Mouse (Mus musculus): ENCODE measurements around the gene Rasl11b. TPM values are rescaled to one million over a fixed set of nuclear protein-coding genes. Genes with fewer than 3 reads are reported as not detected.

Rasl11b gene
- polyA plus RNA-seq, 1 experiment from 2014 or later = 118 TPM

GRCm38 (mm10) chr5:74190161-74190491 lies 5.0 kb upstream of the Rasl11b start:
- no peaks in the 10 kb centered on the region for H3K9me3 ChIP-seq (ENCODE audit: control insufficient read depth, low read length)
- no peaks in the 10 kb centered on the region for H3K36me3 ChIP-seq (ENCODE audit: control insufficient read depth, insufficient read depth, low read length)
- H3K27ac ChIP-seq (replicated peaks; ENCODE audit: low read depth, low read length) = no peak overlapping the region
- H3K4me3 ChIP-seq (ENCODE audit: low read depth, low read length) = no peak overlapping the region
- DNase-seq (ENCODE audit: low spot score) (no peak), ATAC-seq (ENCODE audit: insufficient number of reproducible peaks, low FRiP score, low TSS enrichment, low read depth) (no peak)
- no peak overlapping the region for H3K9ac ChIP-seq (ENCODE audit: low read length)
- H3K4me2 ChIP-seq (ENCODE audit: low read depth, severe bottlenecking) = no peak overlapping the region
- H3K27me3 ChIP-seq (ENCODE audit: control insufficient read depth, insufficient read depth, low read length) = no peaks in the 10 kb centered on the region
- peaks cover 22% of the 10 kb centered on the region for H3K4me1 ChIP-seq (ENCODE audit: control insufficient read depth, insufficient read depth, low read length)
- 55% methylated on average over 9 of the region's 9 CpGs for WGBS

- no peak for DNase-seq (ENCODE audit: low spot score)
- H3K4me3 ChIP-seq (ENCODE audit: low read depth, low read length) = no peak overlapping the region
- ATAC-seq (ENCODE audit: insufficient number of reproducible peaks, low FRiP score, low TSS enrichment, low read depth) = no peak
- no peak overlapping the region for H3K9ac ChIP-seq (ENCODE audit: low read length)
- no peaks in the 10 kb centered on the region for H3K36me3 ChIP-seq (ENCODE audit: control insufficient read depth, insufficient read depth, low read length)
- H3K4me2 ChIP-seq (ENCODE audit: low read depth, severe bottlenecking) = no peak overlapping the region
- no peak overlapping the region for H3K27ac ChIP-seq (replicated peaks; ENCODE audit: low read depth, low read length)
- no peaks in the 10 kb centered on the region for H3K27me3 ChIP-seq (ENCODE audit: control insufficient read depth, insufficient read depth, low read length)
- WGBS = 91% methylated on average over 5 of the region's 5 CpGs
- H3K4me1 ChIP-seq (ENCODE audit: control insufficient read depth, insufficient read depth, low read length) = peaks cover 22% of the 10 kb centered on the region
- H3K9me3 ChIP-seq (ENCODE audit: control insufficient read depth, low read length) = no peaks in the 10 kb centered on the region
Observed at GRCm38 (mm10) chr5:74190911-74191310, 4.2 kb upstream of the Rasl11b start.

- ATAC-seq (ENCODE audit: insufficient number of reproducible peaks, low FRiP score, low TSS enrichment, low read depth) (no peak), DNase-seq (ENCODE audit: low spot score) (no peak)
- WGBS = 34% methylated on average over 2 of the region's 2 CpGs
- Histone ChIP-seq H3K4me3 (ENCODE audit: low read depth, low read length) (no peak overlapping the region), H3K4me1 (ENCODE audit: control insufficient read depth, insufficient read depth, low read length) (peaks cover 33% of the 10 kb centered on the region), H3K9ac (ENCODE audit: low read length) (no peak overlapping the region), H3K9me3 (ENCODE audit: control insufficient read depth, low read length) (no peaks in the 10 kb centered on the region), H3K27me3 (ENCODE audit: control insufficient read depth, insufficient read depth, low read length) (no peaks in the 10 kb centered on the region), H3K36me3 (ENCODE audit: control insufficient read depth, insufficient read depth, low read length) (peaks cover 6% of the 10 kb centered on the region), H3K4me2 (ENCODE audit: low read depth, severe bottlenecking) (no peak overlapping the region), H3K27ac (replicated peaks; ENCODE audit: low read depth, low read length) (0 out of 2 replicates have a peak overlapping the region, but pooled peaks have one; percentile 21)
Observed at GRCm38 (mm10) chr5:74193008-74193407, 2.1 kb upstream of the Rasl11b start.

GRCm38 (mm10) chr5:74193626-74194025 lies 1.5 kb upstream of the Rasl11b start:
- Histone ChIP-seq H3K9me3 (ENCODE audit: control insufficient read depth, low read length) (no peaks in the 10 kb centered on the region), H3K4me1 (ENCODE audit: control insufficient read depth, insufficient read depth, low read length) (peaks cover 39% of the 10 kb centered on the region), H3K27me3 (ENCODE audit: control insufficient read depth, insufficient read depth, low read length) (no peaks in the 10 kb centered on the region), H3K4me3 (ENCODE audit: low read depth, low read length) (no peak overlapping the region), H3K27ac (replicated peaks; ENCODE audit: low read depth, low read length) (peak overlapping the region; percentile 60), H3K4me2 (ENCODE audit: low read depth, severe bottlenecking) (peak overlapping the region; percentile 92), H3K36me3 (ENCODE audit: control insufficient read depth, insufficient read depth, low read length) (peaks cover 12% of the 10 kb centered on the region), H3K9ac (ENCODE audit: low read length) (no peak overlapping the region)
- DNase-seq (ENCODE audit: low spot score) = peak; percentile 50
- no peak for ATAC-seq (ENCODE audit: insufficient number of reproducible peaks, low FRiP score, low TSS enrichment, low read depth)
- 18% methylated on average over 7 of the region's 7 CpGs for WGBS

GRCm38 (mm10) chr5:74194027-74194840 lies 852 bp upstream of the Rasl11b start:
- no peaks in the 10 kb centered on the region for H3K27me3 ChIP-seq (ENCODE audit: control insufficient read depth, insufficient read depth, low read length)
- H3K4me1 ChIP-seq (ENCODE audit: control insufficient read depth, insufficient read depth, low read length) = peaks cover 42% of the 10 kb centered on the region
- H3K9me3 ChIP-seq (ENCODE audit: control insufficient read depth, low read length) = no peaks in the 10 kb centered on the region
- H3K4me3 ChIP-seq (ENCODE audit: low read depth, low read length) = peak overlapping the region; percentile 87
- peak overlapping the region; percentile 60 for H3K27ac ChIP-seq (replicated peaks; ENCODE audit: low read depth, low read length)
- peak; percentile 12; the same call in 1 of the 2 replicates for ATAC-seq (ENCODE audit: insufficient number of reproducible peaks, low FRiP score, low TSS enrichment, low read depth)
- WGBS = 17% methylated on average over 16 of the region's 16 CpGs
- peak; percentile 63 for DNase-seq (ENCODE audit: low spot score)
- H3K4me2 ChIP-seq (ENCODE audit: low read depth, severe bottlenecking) = peak overlapping the region; percentile 92
- H3K36me3 ChIP-seq (ENCODE audit: control insufficient read depth, insufficient read depth, low read length) = peaks cover 12% of the 10 kb centered on the region
- H3K9ac ChIP-seq (ENCODE audit: low read length) = peak overlapping the region; percentile 94

GRCm38 (mm10) chr5:74195614-74196306 lies 674 bp downstream of the Rasl11b start:
- no peak for ATAC-seq (ENCODE audit: insufficient number of reproducible peaks, low FRiP score, low TSS enrichment, low read depth)
- H3K4me1 ChIP-seq (ENCODE audit: control insufficient read depth, insufficient read depth, low read length) = peaks cover 55% of the 10 kb centered on the region
- WGBS = 0% methylated on average over 26 of the region's 27 CpGs

GRCm38 (mm10) chr5:74196307-74196618 lies 1.2 kb downstream of the Rasl11b start:
- no peak for ATAC-seq (ENCODE audit: insufficient number of reproducible peaks, low FRiP score, low TSS enrichment, low read depth)
- H3K9ac ChIP-seq (ENCODE audit: low read length) = peak overlapping the region; percentile 94
- peak; percentile 61 for DNase-seq (ENCODE audit: low spot score)
- peaks cover 58% of the 10 kb centered on the region for H3K4me1 ChIP-seq (ENCODE audit: control insufficient read depth, insufficient read depth, low read length)
- H3K9me3 ChIP-seq (ENCODE audit: control insufficient read depth, low read length) = no peaks in the 10 kb centered on the region
- peaks cover 12% of the 10 kb centered on the region for H3K36me3 ChIP-seq (ENCODE audit: control insufficient read depth, insufficient read depth, low read length)
- peak overlapping the region; percentile 87 for H3K4me3 ChIP-seq (ENCODE audit: low read depth, low read length)
- WGBS = under 1% methylated on average over 4 of the region's 4 CpGs
- peak overlapping the region; percentile 92 for H3K4me2 ChIP-seq (ENCODE audit: low read depth, severe bottlenecking)
- H3K27me3 ChIP-seq (ENCODE audit: control insufficient read depth, insufficient read depth, low read length) = no peaks in the 10 kb centered on the region
- H3K27ac ChIP-seq (replicated peaks; ENCODE audit: low read depth, low read length) = peak overlapping the region; percentile 76

More at GRCm38 (mm10) chr5:74195614-74196306, 674 bp downstream of the Rasl11b start:
- Histone ChIP-seq H3K27ac (replicated peaks; ENCODE audit: low read depth, low read length) (peak overlapping the region; percentile 76), H3K9me3 (ENCODE audit: control insufficient read depth, low read length) (no peaks in the 10 kb centered on the region), H3K4me3 (ENCODE audit: low read depth, low read length) (peak overlapping the region; percentile 87), H3K9ac (ENCODE audit: low read length) (peak overlapping the region; percentile 94), H3K27me3 (ENCODE audit: control insufficient read depth, insufficient read depth, low read length) (no peaks in the 10 kb centered on the region), H3K4me2 (ENCODE audit: low read depth, severe bottlenecking) (peak overlapping the region; percentile 92), H3K36me3 (ENCODE audit: control insufficient read depth, insufficient read depth, low read length) (peaks cover 12% of the 10 kb centered on the region)
- DNase-seq (ENCODE audit: low spot score) = peak; percentile 66

GRCm38 (mm10) chr5:74197541-74198330 lies 2.6 kb downstream of the Rasl11b start:
- Histone ChIP-seq H3K27me3 (ENCODE audit: control insufficient read depth, insufficient read depth, low read length) (no peaks in the 10 kb centered on the region), H3K4me3 (ENCODE audit: low read depth, low read length) (peak overlapping the region; percentile 87), H3K27ac (replicated peaks; ENCODE audit: low read depth, low read length) (peak overlapping the region; percentile 61; the same call in 1 of the 2 replicates), H3K9ac (ENCODE audit: low read length) (peak overlapping the region; percentile 42), H3K4me1 (ENCODE audit: control insufficient read depth, insufficient read depth, low read length) (peaks cover 64% of the 10 kb centered on the region), H3K4me2 (ENCODE audit: low read depth, severe bottlenecking) (peak overlapping the region; percentile 92), H3K9me3 (ENCODE audit: control insufficient read depth, low read length) (no peaks in the 10 kb centered on the region), H3K36me3 (ENCODE audit: control insufficient read depth, insufficient read depth, low read length) (peaks cover 12% of the 10 kb centered on the region)
- no peak for DNase-seq (ENCODE audit: low spot score)
- 77% methylated on average over 22 of the region's 22 CpGs for WGBS
- no peak for ATAC-seq (ENCODE audit: insufficient number of reproducible peaks, low FRiP score, low TSS enrichment, low read depth)
